Mouse (Mus musculus): ENCODE results near the gene Eml6. TPM values are rescaled to one million over a fixed set of nuclear protein-coding genes. Genes with fewer than 3 reads are reported as not detected.
A peak's percentile ranks its signal among the peaks of the same experiment; 100 is the strongest.

Gene Eml6
- polyA plus RNA-seq, 1 experiment from 2014 or later: 1.2 TPM

DNA sequence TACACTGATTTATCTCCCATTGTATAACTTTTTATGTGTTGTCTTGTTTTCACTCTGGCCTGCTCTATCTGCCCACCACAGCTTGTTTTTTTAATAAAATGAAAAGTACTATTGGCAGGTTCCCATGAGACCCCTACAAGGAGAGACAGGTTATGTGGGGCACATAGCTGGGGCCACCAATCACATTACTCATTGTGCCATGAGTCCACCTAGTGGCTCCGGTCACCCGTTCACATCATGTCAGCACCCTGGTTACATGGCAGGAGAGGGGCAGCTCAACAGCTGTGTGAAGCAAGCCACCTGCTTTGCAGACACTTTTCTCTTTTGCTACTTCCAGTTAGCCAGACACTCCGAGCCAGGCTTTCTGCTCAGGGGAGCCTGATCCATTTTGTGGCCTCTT lies 213.4 kb downstream of the Eml6 start:
- Histone ChIP-seq H3K9me3 (replicated peaks) (no peaks in the 10 kb centered on the region), H3K4me2 (replicated peaks) (no peak overlapping the region), H3K9ac (no peak overlapping the region), H3K27me3 (no peaks in the 10 kb centered on the region), H3K36me3 (no peaks in the 10 kb centered on the region), H3K4me1 (no peaks in the 10 kb centered on the region), H3K27ac (replicated peaks) (no peak overlapping the region), H3K4me3 (replicated peaks) (no peak overlapping the region)
- 78% methylated on average over 3 of the region's 3 CpGs for WGBS
- ATAC-seq (ENCODE audit: insufficient number of reproducible peaks, low FRiP score, low TSS enrichment, low read depth): no peak

DNA sequence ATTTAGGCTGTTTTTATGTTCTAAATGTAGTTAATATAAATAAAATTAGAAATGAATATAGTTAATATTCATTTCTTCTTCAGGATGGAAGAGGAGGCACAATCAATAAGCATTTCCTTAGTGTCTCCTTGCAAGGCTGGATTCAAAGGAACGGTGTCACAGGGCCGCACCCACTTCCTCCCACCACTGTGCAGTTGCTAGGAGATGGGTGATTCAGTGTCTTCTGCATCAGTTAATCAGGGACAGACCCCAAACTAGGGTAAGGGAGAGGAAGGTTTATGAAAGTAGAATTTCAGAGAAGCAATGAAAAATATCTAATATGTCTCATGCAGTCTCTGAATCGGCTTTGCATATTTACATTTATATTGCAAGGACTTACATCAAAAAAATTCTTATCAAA lies 215.5 kb downstream of the Eml6 start:
- Histone ChIP-seq H3K9ac (no peak overlapping the region), H3K4me3 (replicated peaks) (no peak overlapping the region), H3K27ac (replicated peaks) (no peak overlapping the region), H3K36me3 (no peaks in the 10 kb centered on the region), H3K27me3 (no peaks in the 10 kb centered on the region), H3K4me2 (replicated peaks) (no peak overlapping the region), H3K4me1 (no peaks in the 10 kb centered on the region), H3K9me3 (replicated peaks) (no peaks in the 10 kb centered on the region)
- WGBS: 82% methylated on average over 3 of the region's 3 CpGs
- ATAC-seq (ENCODE audit: insufficient number of reproducible peaks, low FRiP score, low TSS enrichment, low read depth): no peak

DNA sequence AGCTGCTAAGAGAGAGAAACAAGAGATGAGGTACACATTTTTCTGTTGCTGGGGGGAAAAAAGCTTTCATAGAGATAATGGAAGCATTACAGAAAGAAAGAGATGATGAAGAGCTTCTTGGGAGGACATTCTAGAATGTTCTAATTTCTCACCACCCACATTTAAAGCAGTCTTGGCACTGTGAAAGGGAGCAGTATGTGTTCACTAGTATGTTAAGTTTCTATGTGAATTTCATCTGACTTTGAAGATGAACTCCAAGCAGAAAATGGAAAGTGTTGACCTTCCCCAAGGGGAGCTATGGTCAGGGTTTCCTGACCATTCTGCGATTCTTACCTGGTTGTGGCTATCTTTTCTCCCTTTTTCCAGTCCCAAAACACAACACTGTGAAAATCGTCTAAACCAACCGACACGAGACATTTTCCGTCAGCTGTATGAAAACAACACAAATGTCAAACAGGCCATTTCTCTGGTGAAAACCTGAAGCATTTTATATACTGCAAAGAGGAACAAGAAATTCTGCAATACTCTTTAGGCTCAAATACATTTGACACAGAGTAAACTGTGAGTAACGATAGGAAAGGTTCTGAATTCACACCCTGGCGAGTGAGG lies 216.7 kb downstream of the Eml6 start:
- peak overlapping the region; percentile 51; the same call in 1 of the 2 replicates for H3K27ac ChIP-seq (replicated peaks)
- H3K9me3 ChIP-seq (replicated peaks): no peaks in the 10 kb centered on the region
- no peaks in the 10 kb centered on the region for H3K4me1 ChIP-seq
- H3K36me3 ChIP-seq: no peaks in the 10 kb centered on the region
- H3K27me3 ChIP-seq: no peaks in the 10 kb centered on the region
- no peak overlapping the region for H3K9ac ChIP-seq
- 80% methylated on average over 7 of the region's 7 CpGs for WGBS
- ATAC-seq (ENCODE audit: insufficient number of reproducible peaks, low FRiP score, low TSS enrichment, low read depth): no peak
- no peak overlapping the region for H3K4me2 ChIP-seq (replicated peaks)
- H3K4me3 ChIP-seq (replicated peaks): no peak overlapping the region

DNA sequence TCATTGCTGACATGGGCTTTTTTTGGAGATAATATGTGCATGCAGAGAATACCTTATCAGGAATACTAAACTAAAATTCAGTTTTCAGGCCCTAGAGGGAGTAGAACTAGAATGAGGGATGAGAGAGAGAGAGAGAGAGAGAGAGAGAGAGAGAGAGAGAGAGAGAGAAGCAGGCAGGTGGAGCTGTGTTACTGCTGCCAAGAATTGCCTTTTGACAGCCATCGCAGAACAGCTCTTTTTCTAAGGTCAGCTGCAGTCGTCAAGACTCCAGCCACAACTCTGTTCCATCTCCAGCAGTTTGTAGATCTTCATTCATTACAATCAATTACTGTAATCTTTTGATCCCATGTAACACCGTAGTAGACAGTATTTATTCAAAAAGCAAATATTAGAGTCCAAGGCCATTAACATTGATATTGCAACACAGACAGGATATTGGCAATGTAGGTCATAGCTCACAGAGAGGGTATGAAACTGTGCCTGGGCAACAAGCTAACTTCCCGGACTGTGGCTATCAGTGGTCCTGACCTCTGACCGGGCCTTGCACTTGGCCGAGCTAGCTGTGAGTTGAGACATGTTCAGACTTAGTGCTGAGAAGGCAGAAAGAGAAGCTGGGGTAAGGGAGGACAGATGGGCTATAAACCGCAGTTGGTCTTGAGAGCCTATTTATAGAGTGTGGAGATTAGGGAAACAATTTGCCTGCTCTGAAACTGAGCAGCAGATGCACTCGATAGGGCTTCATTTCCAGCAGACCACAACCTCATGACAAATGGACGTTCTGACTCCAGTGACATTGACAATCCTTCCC lies 217.5 kb downstream of the Eml6 start:
- Histone ChIP-seq H3K9ac (no peak overlapping the region), H3K4me2 (replicated peaks) (no peak overlapping the region), H3K4me3 (replicated peaks) (no peak overlapping the region), H3K27ac (replicated peaks) (no peak overlapping the region), H3K9me3 (replicated peaks) (no peaks in the 10 kb centered on the region), H3K4me1 (no peaks in the 10 kb centered on the region), H3K36me3 (no peaks in the 10 kb centered on the region), H3K27me3 (no peaks in the 10 kb centered on the region)
- peak; percentile 78 for ATAC-seq (ENCODE audit: insufficient number of reproducible peaks, low FRiP score, low TSS enrichment, low read depth)
- 59% methylated on average over 9 of the region's 9 CpGs for WGBS

DNA sequence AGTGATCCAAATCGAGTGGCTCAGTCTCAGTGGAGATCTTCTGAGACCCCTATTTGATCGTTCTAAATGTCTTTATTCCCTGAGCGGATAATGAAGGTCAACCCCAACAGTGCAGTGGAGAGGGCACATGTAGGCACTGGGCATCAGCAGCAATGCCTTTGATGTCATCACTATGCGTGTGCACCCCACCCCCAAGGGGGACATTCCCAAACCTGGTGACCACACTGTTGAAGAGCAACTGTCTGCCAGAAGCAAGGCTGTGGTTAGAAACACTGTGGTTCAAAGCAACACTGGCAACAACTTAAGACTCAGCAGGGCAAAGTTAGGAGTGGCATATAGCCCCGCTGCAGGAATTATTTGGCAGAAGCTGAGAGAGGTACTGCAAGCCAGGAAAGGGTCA lies 218.5 kb downstream of the Eml6 start:
- H3K27ac ChIP-seq (replicated peaks): no peak overlapping the region
- no peaks in the 10 kb centered on the region for H3K9me3 ChIP-seq (replicated peaks)
- H3K27me3 ChIP-seq: no peaks in the 10 kb centered on the region
- H3K4me1 ChIP-seq: no peaks in the 10 kb centered on the region
- WGBS: 80% methylated on average over 5 of the region's 5 CpGs
- H3K9ac ChIP-seq: no peak overlapping the region
- ATAC-seq (ENCODE audit: insufficient number of reproducible peaks, low FRiP score, low TSS enrichment, low read depth): no peak
- no peak overlapping the region for H3K4me3 ChIP-seq (replicated peaks)
- H3K4me2 ChIP-seq (replicated peaks): no peak overlapping the region
- no peaks in the 10 kb centered on the region for H3K36me3 ChIP-seq

DNA sequence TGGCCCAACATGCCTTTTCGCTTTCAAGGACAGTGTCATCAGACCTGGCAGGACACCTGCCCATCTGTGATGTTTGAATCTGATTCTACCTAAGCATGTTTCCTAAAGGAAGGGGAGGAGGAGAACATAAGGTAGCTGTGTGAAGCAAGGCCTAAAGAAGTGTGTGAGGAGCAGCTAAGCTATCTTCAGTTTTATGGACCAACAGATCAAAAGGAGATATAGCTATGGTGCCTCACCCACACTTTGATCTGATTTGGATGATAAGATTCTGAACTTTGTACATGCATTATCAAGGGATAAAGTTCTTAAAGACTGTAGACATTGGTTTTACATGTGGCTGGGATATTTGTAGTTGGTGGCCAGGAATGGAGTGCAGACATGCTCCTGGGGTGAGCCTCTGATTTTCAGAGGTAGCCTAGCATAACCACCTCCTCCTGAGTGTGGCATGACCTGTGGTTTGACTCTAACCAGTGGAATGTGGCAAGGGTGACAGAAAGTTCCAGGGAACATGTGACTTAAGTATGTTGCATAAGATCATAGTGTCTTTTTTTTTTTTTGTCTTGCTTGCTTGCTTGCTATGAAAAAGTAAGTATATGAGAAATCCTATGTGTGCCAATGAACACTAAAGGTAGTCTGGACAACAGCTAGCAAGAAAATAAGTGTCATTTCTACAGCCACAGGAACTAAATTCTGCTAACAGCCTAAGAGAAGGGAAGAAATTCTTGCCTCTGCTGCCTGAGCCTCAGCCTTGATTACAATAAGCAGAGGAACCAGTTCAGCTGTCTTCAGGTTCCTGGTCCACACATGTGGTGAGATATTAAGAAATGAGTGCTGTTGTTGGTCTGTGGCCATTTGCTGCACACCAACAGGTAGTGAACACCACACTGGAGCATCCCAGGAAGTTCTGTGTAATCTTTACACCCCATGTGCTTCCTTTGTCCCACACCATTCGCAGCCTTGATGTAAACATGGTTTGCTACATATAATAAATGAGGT lies 224.1 kb downstream of the Eml6 start:
- H3K9me3 ChIP-seq (replicated peaks): no peaks in the 10 kb centered on the region
- 84% methylated on average over 2 of the region's 2 CpGs for WGBS

DNA sequence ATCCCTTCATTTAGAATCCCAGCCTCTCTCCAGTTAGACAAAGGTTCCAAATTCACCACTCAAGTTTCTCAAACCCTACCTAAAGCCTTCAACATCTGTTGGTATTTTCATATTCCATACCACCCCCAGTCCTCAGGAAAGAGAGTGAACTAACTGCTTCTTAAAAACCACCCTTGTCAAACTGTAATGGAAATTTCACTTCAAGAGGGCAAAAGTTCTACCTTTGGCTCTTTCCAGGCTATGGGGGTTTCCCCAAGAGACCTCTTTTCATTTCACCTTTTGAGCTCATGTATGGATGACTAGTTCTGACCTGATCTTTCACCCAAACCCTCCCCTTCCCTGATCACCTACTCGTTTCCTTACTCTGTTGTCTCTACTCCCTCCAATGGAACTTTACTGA lies 226.0 kb downstream of the Eml6 start:
- Histone ChIP-seq H3K36me3 (no peaks in the 10 kb centered on the region), H3K4me2 (replicated peaks) (no peak overlapping the region), H3K4me3 (replicated peaks) (no peak overlapping the region), H3K4me1 (no peaks in the 10 kb centered on the region), H3K9ac (no peak overlapping the region), H3K9me3 (replicated peaks) (no peaks in the 10 kb centered on the region), H3K27ac (replicated peaks) (no peak overlapping the region), H3K27me3 (no peaks in the 10 kb centered on the region)
- 53% methylated on average over 1 of the region's 1 CpGs for WGBS
- no peak for ATAC-seq (ENCODE audit: insufficient number of reproducible peaks, low FRiP score, low TSS enrichment, low read depth)

More for the DNA sequence above, 224.1 kb downstream of the Eml6 start:
- no peak overlapping the region for H3K9ac ChIP-seq
- no peaks in the 10 kb centered on the region for H3K4me1 ChIP-seq
- no peak overlapping the region for H3K4me3 ChIP-seq (replicated peaks)
- no peak for ATAC-seq (ENCODE audit: insufficient number of reproducible peaks, low FRiP score, low TSS enrichment, low read depth)
- H3K27ac ChIP-seq (replicated peaks): no peak overlapping the region
- no peak overlapping the region for H3K4me2 ChIP-seq (replicated peaks)
- no peaks in the 10 kb centered on the region for H3K27me3 ChIP-seq
- H3K36me3 ChIP-seq: no peaks in the 10 kb centered on the region

DNA sequence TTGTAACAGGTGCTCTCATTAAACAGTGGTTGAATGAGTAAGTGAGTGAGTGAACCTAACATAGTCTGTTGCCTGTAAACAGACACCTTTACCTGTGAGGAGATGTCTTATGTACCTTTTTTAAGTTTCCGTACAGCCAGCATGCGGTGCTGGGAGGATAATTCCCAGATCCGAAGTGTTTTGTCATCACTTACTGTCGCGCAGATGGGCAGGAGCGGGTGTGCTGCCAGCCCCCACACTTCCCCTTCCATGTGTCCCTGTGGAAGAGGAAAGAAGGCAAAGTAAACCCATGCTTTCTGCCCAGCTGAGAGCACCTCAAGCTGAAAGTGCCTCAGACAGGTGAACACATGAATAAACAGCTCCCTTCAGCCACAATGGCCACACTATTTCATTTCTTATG lies 230.7 kb downstream of the Eml6 start:
- no peak overlapping the region for H3K4me3 ChIP-seq (replicated peaks)
- H3K4me2 ChIP-seq (replicated peaks): no peak overlapping the region
- no peaks in the 10 kb centered on the region for H3K4me1 ChIP-seq
- 73% methylated on average over 6 of the region's 6 CpGs for WGBS
- no peaks in the 10 kb centered on the region for H3K9me3 ChIP-seq (replicated peaks)
- H3K9ac ChIP-seq: no peak overlapping the region
- ATAC-seq (ENCODE audit: insufficient number of reproducible peaks, low FRiP score, low TSS enrichment, low read depth): no peak
- no peak overlapping the region for H3K27ac ChIP-seq (replicated peaks)
- H3K27me3 ChIP-seq: no peaks in the 10 kb centered on the region
- no peaks in the 10 kb centered on the region for H3K36me3 ChIP-seq

DNA sequence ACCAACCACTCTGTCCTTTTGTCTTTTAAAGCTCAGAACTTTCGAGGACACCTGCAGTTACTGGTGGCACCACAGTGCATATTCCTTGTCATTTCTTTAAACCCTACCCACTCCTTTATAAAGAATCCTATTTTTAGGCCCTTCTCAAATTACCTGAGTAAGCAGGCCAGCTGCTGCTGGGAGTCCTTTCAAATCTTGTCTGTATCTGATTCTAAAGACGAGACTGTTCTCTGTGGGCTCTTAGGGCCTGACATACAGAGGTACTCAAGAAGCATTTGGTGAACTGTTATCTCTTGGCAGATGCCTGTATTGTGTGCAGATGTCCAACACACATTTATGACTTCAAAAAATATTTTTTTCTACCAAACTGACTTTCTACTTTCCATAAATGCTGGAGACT lies 231.4 kb downstream of the Eml6 start:
- Histone ChIP-seq H3K4me3 (replicated peaks) (no peak overlapping the region), H3K9ac (no peak overlapping the region), H3K4me1 (no peaks in the 10 kb centered on the region), H3K4me2 (replicated peaks) (no peak overlapping the region), H3K36me3 (no peaks in the 10 kb centered on the region), H3K27me3 (no peaks in the 10 kb centered on the region), H3K9me3 (replicated peaks) (no peaks in the 10 kb centered on the region), H3K27ac (replicated peaks) (0 out of 2 replicates have a peak overlapping the region, but pooled peaks have one; percentile 11)
- ATAC-seq (ENCODE audit: insufficient number of reproducible peaks, low FRiP score, low TSS enrichment, low read depth): no peak
- WGBS: 32% methylated on average over 2 of the region's 2 CpGs

DNA sequence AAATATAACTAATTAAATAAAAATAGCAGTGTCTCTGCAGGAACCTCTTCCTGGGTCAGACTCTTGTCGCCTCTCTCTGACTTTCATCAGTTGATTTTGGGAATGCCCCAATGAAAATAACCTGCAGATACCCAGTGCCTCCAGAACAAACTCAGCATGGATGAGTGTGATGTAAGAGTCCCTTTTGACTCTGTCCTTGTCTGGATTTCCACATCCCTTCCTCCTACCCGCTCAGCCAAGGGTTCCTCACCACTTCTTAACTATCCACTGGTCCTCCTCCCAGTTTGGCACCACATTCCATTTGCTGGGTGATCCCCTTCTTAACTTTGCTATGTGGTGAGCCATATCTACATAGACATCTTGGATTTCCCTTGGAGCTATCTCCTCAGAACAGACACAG lies 235.0 kb downstream of the Eml6 start:
- H3K36me3 ChIP-seq: no peaks in the 10 kb centered on the region
- no peak overlapping the region for H3K4me2 ChIP-seq (replicated peaks)
- H3K9ac ChIP-seq: no peak overlapping the region
- H3K27me3 ChIP-seq: no peaks in the 10 kb centered on the region
- WGBS: 84% methylated on average over 2 of the region's 2 CpGs
- no peaks in the 10 kb centered on the region for H3K9me3 ChIP-seq (replicated peaks)
- ATAC-seq (ENCODE audit: insufficient number of reproducible peaks, low FRiP score, low TSS enrichment, low read depth): no peak
- no peaks in the 10 kb centered on the region for H3K4me1 ChIP-seq
- no peak overlapping the region for H3K27ac ChIP-seq (replicated peaks)
- H3K4me3 ChIP-seq (replicated peaks): no peak overlapping the region

Measured in embryonic facial prominence, embryonic 15.5 days (tissue).